Mouse (Mus musculus): ENCODE measurements around the gene Gm973.
"Not testable (repeated sequence)": the region's sequence is repeated elsewhere in the genome, so short reads cannot be mapped to it uniquely, and the experiment has no call there.

The Gm973 gene

GRCm38 (mm10) chr1:59592876-59593275, 76.8 kb downstream of the Gm973 start:
- DNase-seq, result no peak

- DNase-seq, result no peak
Observed at GRCm38 (mm10) chr1:59593622-59594035, 77.6 kb downstream of the Gm973 start.

- DNase-seq, result no peak
Observed at GRCm38 (mm10) chr1:59594586-59595266, 78.7 kb downstream of the Gm973 start.

- DNase-seq, result no peak
Observed at GRCm38 (mm10) chr1:59595609-59596008, 79.5 kb downstream of the Gm973 start.

GRCm38 (mm10) chr1:59602531-59603416, 86.7 kb downstream of the Gm973 start:
- peak in 1 of 2 experiments; percentile 42 for DNase-seq

GRCm38 (mm10) chr1:59603417-59603712, 87.3 kb downstream of the Gm973 start:
- DNase-seq, result no peak

- no peak for DNase-seq
Observed at GRCm38 (mm10) chr1:59603893-59604292, 87.8 kb downstream of the Gm973 start.

- no peak for DNase-seq
Observed at GRCm38 (mm10) chr1:59606479-59606878, 90.4 kb downstream of the Gm973 start.

- no peak for DNase-seq
Observed at GRCm38 (mm10) chr1:59607071-59607470, 91.0 kb downstream of the Gm973 start.

- DNase-seq, result no peak
Observed at GRCm38 (mm10) chr1:59608125-59608762, 92.2 kb downstream of the Gm973 start.

GRCm38 (mm10) chr1:59608920-59609319, 92.9 kb downstream of the Gm973 start:
- DNase-seq, result peak in 1 of 2 experiments; percentile 54

- DNase-seq, result no peak
Observed at GRCm38 (mm10) chr1:59609458-59609857, 93.4 kb downstream of the Gm973 start.

GRCm38 (mm10) chr1:59609896-59610295, 93.8 kb downstream of the Gm973 start:
- no peak for DNase-seq

GRCm38 (mm10) chr1:59610929-59611328, 94.9 kb downstream of the Gm973 start:
- DNase-seq, result no peak

GRCm38 (mm10) chr1:59613795-59614194, 97.7 kb downstream of the Gm973 start:
- peak in 1 of 2 experiments; percentile 28 for DNase-seq

GRCm38 (mm10) chr1:59615021-59615420, 99.0 kb downstream of the Gm973 start:
- no peak for DNase-seq

GRCm38 (mm10) chr1:59619201-59619600, 103.1 kb downstream of the Gm973 start:
- DNase-seq, result no peak

GRCm38 (mm10) chr1:59623325-59624017, 107.4 kb downstream of the Gm973 start:
- DNase-seq, result no peak

GRCm38 (mm10) chr1:59625410-59625809, 109.3 kb downstream of the Gm973 start:
- DNase-seq, result no peak

- DNase-seq, result no peak
Observed at GRCm38 (mm10) chr1:59629194-59629593, 113.1 kb downstream of the Gm973 start.

- DNase-seq, result not testable (repeated sequence)
Observed at GRCm38 (mm10) chr1:59630356-59630755, 114.3 kb downstream of the Gm973 start.

- no peak for DNase-seq
Observed at GRCm38 (mm10) chr1:59631986-59632659, 116.1 kb downstream of the Gm973 start.
